Mouse (Mus musculus) heart, adult 2 months (tissue): Measurements from ENCODE around the gene 4930404N11Rik.

Source experiments
- CTCF ChIP-seq: fragments of 200-600 bp; IDR thresholded peaks from 2 replicates; pipeline ENCODE4 v1.8.1; 2022; ENCODE audit warnings: antibody characterized with exemption, mild to moderate bottlenecking, moderate library complexity
- POLR2A ChIP-seq: fragments of 200-500 bp; IDR thresholded peaks from 2 replicates; pipeline ENCODE4 v1.6.1; 2011; ENCODE audit warnings: mild to moderate bottlenecking, low read depth, low read length, control low read depth; ENCODE audit not compliant: insufficient read depth

GRCm38 (mm10) chr10:81354738-81355477 lies 10.7 kb downstream of the 4930404N11Rik start:
- TF ChIP-seq POLR2A (no peak), CTCF (no peak)
